Mouse (Mus musculus) spleen, postnatal 36 days (tissue): ENCODE measurements around the gene Vangl2.

Source experiments
- DNase-seq, 2 experiments: peaks; one replicate each; pipeline ENCODE4 v3.0.0; 2022; ENCODE audit warnings: low spot score in 2 of 2, mixed read lengths in 1 of 2

Gene Vangl2

GRCm38 (mm10) chr1:171966054-171966790 lies 62.0 kb downstream of the Vangl2 start:
- peak; percentile 32 to 45 for DNase-seq

- no peak for DNase-seq
Measured at GRCm38 (mm10) chr1:171963613-171964012, 64.6 kb downstream of the Vangl2 start.

- DNase-seq = no peak
Measured at GRCm38 (mm10) chr1:171961704-171962103, 66.5 kb downstream of the Vangl2 start.

GRCm38 (mm10) chr1:171960726-171961125 lies 67.5 kb downstream of the Vangl2 start:
- DNase-seq = no peak

- DNase-seq = no peak
Measured at GRCm38 (mm10) chr1:171957411-171957810, 70.8 kb downstream of the Vangl2 start.

GRCm38 (mm10) chr1:171955071-171955470 lies 73.2 kb downstream of the Vangl2 start:
- peak; percentile 74 to 81 for DNase-seq
